ENCODE assay signal across 8 mouse cellular contexts in the genomic region with DNA sequence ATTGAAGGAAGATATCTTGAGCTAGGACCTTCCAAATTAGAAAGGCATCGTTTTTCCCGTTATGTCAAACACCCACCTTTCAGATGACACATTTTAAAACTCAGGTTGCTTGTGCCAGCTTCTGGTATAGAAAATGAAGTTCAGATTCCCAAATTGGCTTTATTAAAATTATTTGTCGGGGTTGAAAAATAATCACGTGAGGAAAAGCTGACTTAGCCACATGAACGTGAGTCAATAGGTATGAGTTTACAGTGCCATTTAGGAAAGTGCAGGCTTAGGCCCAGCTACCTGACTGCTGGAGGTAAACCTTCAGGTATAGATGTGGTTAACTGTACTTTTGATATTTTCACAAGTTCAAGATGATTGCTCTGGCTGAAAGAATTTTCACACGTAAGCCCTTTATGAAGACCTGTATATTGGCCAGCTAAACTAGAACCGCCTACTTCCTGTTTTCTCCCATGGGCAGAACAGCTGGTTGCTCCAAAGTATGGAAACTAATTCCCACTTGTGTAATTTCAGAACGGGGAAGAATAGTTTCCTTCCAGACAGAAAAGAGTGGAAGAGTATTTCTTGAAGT. TPM values are rescaled to one million over a fixed set of nuclear protein-coding genes. Genes with fewer than 3 reads are reported as not detected.
DNase-seq lines count a peak whose midpoint lies in the region; ATAC-seq and TF ChIP-seq lines count a peak whose summit lies in the region.

No protein-coding gene starts in this region.

- DNase-seq in lung, embryonic 14.5 days: peak; percentile 52
- no peak for DNase-seq in lung, postnatal 25 days (ENCODE audit: low spot score)
- peak; percentile 3 for DNase-seq in hindbrain, postnatal 0 days (ENCODE audit: low spot score)
- DNase-seq in right cerebral cortex, postnatal 36 days (ENCODE audit: low spot score in 2 of 2): no peak
- no peak for DNase-seq in urinary bladder, adult 2 months (ENCODE audit: low spot score)

- H3K4me2 ChIP-seq in lung, embryonic 14.5 days: peak overlapping the region; percentile 66
- peak overlapping the region; percentile 66 for H3K4me2 ChIP-seq in embryonic facial prominence, embryonic 12.5 days (replicated peaks)
- H3K4me2 ChIP-seq in hindbrain, postnatal 0 days (ENCODE audit: low read depth, low read length): peak overlapping the region; percentile 84
- peak overlapping the region; percentile 67 for H3K4me2 ChIP-seq in midbrain, embryonic 15.5 days

- H3K36me3 ChIP-seq in lung, embryonic 14.5 days (ENCODE audit: insufficient read depth): peaks cover 33% of the 10 kb centered on the region
- peaks cover 21% of the 10 kb centered on the region for H3K36me3 ChIP-seq in embryonic facial prominence, embryonic 12.5 days
- H3K36me3 ChIP-seq in hindbrain, postnatal 0 days (ENCODE audit: insufficient read depth, low read length): peaks cover 10% of the 10 kb centered on the region; the same call in 1 of the 2 replicates
- peaks cover 10% of the 10 kb centered on the region; the same call in 1 of the 2 replicates for H3K36me3 ChIP-seq in midbrain, embryonic 15.5 days (replicated peaks)

- no peaks in the 10 kb centered on the region for H3K27me3 ChIP-seq in lung, embryonic 14.5 days (ENCODE audit: insufficient read depth, low read length)
- H3K27me3 ChIP-seq in embryonic facial prominence, embryonic 12.5 days: no peaks in the 10 kb centered on the region
- H3K27me3 ChIP-seq in hindbrain, postnatal 0 days (ENCODE audit: insufficient read depth, low read length): no peaks in the 10 kb centered on the region
- H3K27me3 ChIP-seq in midbrain, embryonic 15.5 days (replicated peaks): no peaks in the 10 kb centered on the region

- peak overlapping the region; percentile 85 for H3K27ac ChIP-seq in lung, embryonic 14.5 days (ENCODE audit: low read depth)
- peak overlapping the region; percentile 92; the same call in 1 of the 2 replicates for H3K27ac ChIP-seq in embryonic facial prominence, embryonic 12.5 days
- H3K27ac ChIP-seq in hindbrain, postnatal 0 days: peak overlapping the region; percentile 91
- H3K27ac ChIP-seq in midbrain, embryonic 15.5 days: peak overlapping the region; percentile 93

- no peak for TF ChIP-seq CTCF in lung, embryonic 14.5 days (IDR thresholded peaks at IDR 0.05; ENCODE audit: low read depth)
- no peak for TF ChIP-seq CTCF in hindbrain, postnatal 0 days (IDR thresholded peaks at IDR 0.05; ENCODE audit: low read depth)

- 0 out of 2 replicates have a peak, but pooled peaks cover 4% of the 10 kb centered on the region for H3K4me1 ChIP-seq in lung, embryonic 14.5 days (ENCODE audit: insufficient read depth)
- H3K4me1 ChIP-seq in embryonic facial prominence, embryonic 12.5 days: peaks cover 23% of the 10 kb centered on the region
- peaks cover 14% of the 10 kb centered on the region; the same call in 1 of the 2 replicates for H3K4me1 ChIP-seq in hindbrain, postnatal 0 days (ENCODE audit: insufficient read depth, low read length)
- peaks cover 39% of the 10 kb centered on the region for H3K4me1 ChIP-seq in midbrain, embryonic 15.5 days

- H3K9ac ChIP-seq in lung, embryonic 14.5 days: peak overlapping the region; percentile 78
- H3K9ac ChIP-seq in embryonic facial prominence, embryonic 12.5 days: peak overlapping the region; percentile 78
- peak overlapping the region; percentile 80 for H3K9ac ChIP-seq in hindbrain, postnatal 0 days (replicated peaks; ENCODE audit: low read length)
- peak overlapping the region; percentile 85 for H3K9ac ChIP-seq in midbrain, embryonic 15.5 days

- H3K9me3 ChIP-seq in lung, embryonic 14.5 days (ENCODE audit: low read depth, low read length): no peaks in the 10 kb centered on the region
- no peaks in the 10 kb centered on the region for H3K9me3 ChIP-seq in embryonic facial prominence, embryonic 12.5 days
- H3K9me3 ChIP-seq in hindbrain, postnatal 0 days (ENCODE audit: low read length): no peaks in the 10 kb centered on the region
- no peaks in the 10 kb centered on the region for H3K9me3 ChIP-seq in midbrain, embryonic 15.5 days

- WGBS in lung, embryonic 14.5 days: 14% methylated on average over 8 of the region's 8 CpGs
- WGBS in embryonic facial prominence, embryonic 12.5 days: 16% methylated on average over 8 of the region's 8 CpGs
- 18% methylated on average over 8 of the region's 8 CpGs for WGBS in hindbrain, postnatal 0 days
- 24% methylated on average over 8 of the region's 8 CpGs for WGBS in midbrain, embryonic 15.5 days

- peak overlapping the region; percentile 70 for H3K4me3 ChIP-seq in lung, embryonic 14.5 days (ENCODE audit: low read depth, low read length)
- peak overlapping the region; percentile 76 for H3K4me3 ChIP-seq in embryonic facial prominence, embryonic 12.5 days
- H3K4me3 ChIP-seq in hindbrain, postnatal 0 days (ENCODE audit: low read length): peak overlapping the region; percentile 85
- peak overlapping the region; percentile 78 for H3K4me3 ChIP-seq in midbrain, embryonic 15.5 days

- ATAC-seq in lung, embryonic 14.5 days (ENCODE audit: insufficient read depth): no peak
- no peak for ATAC-seq in embryonic facial prominence, embryonic 12.5 days (ENCODE audit: insufficient number of reproducible peaks, insufficient read depth, low FRiP score, low TSS enrichment)
- ATAC-seq in hindbrain, postnatal 0 days: no peak
- no peak for ATAC-seq in midbrain, embryonic 15.5 days (replicated peaks)
- no peak for ATAC-seq in granulocyte monocyte progenitor cell, adult 5-6 weeks (replicated peaks; ENCODE audit: poor library complexity, severe bottlenecking)

RNA-seq across cellular contexts. Expression of a gene that starts 1.5 kb away (rescaled TPM):
- 59.2 and 62.4 TPM in 2 replicates for polyA plus RNA-seq in lung, embryonic 14.5 days (2014; fragmentation: Nextera tagmentation; extraction: Ambion mirVana)
- polyA plus RNA-seq in embryonic facial prominence, embryonic 12.5 days (2016; fragmentation: Nextera tagmentation; extraction: Ambion mirVana): 80.8 and 85.0 TPM in 2 replicates
- total RNA-seq in hindbrain, postnatal 0 days (2014; rRNA removed): 93.6 and 152 TPM in 2 replicates
- polyA plus RNA-seq in hindbrain, postnatal 0 days (2015; fragmentation: Nextera tagmentation; extraction: Ambion mirVana): 53.9 and 55.9 TPM in 2 replicates
- 102 and 103 TPM in 2 replicates for polyA plus RNA-seq in midbrain, embryonic 15.5 days (2015; fragmentation: Nextera tagmentation; extraction: Ambion mirVana)
- total RNA-seq in granulocyte monocyte progenitor cell, adult 5-6 weeks (2014; fragmentation: Nextera tagmentation): 33.2 and 45.0 TPM in 2 replicates
- 38.6 and 41.4 TPM in 2 replicates for total RNA-seq in granulocyte monocyte progenitor cell, adult 5-6 weeks (2017)
- polyA plus RNA-seq in urinary bladder, adult 2 months (2012; rRNA removed): 85.6 and 91.1 TPM in 2 replicates

RNA-seq across cellular contexts. Expression of a gene that starts 1.7 kb away (rescaled TPM):
- 20.9 and 21.0 TPM in 2 replicates for polyA plus RNA-seq in lung, embryonic 14.5 days (2014; fragmentation: Nextera tagmentation; extraction: Ambion mirVana)
- polyA plus RNA-seq in embryonic facial prominence, embryonic 12.5 days (2016; fragmentation: Nextera tagmentation; extraction: Ambion mirVana): 16.6 and 19.3 TPM in 2 replicates
- 6.7 and 8.5 TPM in 2 replicates for total RNA-seq in hindbrain, postnatal 0 days (2014; rRNA removed)
- polyA plus RNA-seq in hindbrain, postnatal 0 days (2015; fragmentation: Nextera tagmentation; extraction: Ambion mirVana): 2.3 and 2.4 TPM in 2 replicates
- polyA plus RNA-seq in midbrain, embryonic 15.5 days (2015; fragmentation: Nextera tagmentation; extraction: Ambion mirVana): 1.5 and 2.8 TPM in 2 replicates
- 26.6 and 34.0 TPM in 2 replicates for total RNA-seq in granulocyte monocyte progenitor cell, adult 5-6 weeks (2014; fragmentation: Nextera tagmentation)
- 38.5 and 39.0 TPM in 2 replicates for total RNA-seq in granulocyte monocyte progenitor cell, adult 5-6 weeks (2017)
- polyA plus RNA-seq in urinary bladder, adult 2 months (2012; rRNA removed): 0.43 and 0.59 TPM in 2 replicates

RNA-seq across cellular contexts. Expression of a gene that starts 28.6 kb away (rescaled TPM):
- 3.3 and 5.2 TPM in 2 replicates for polyA plus RNA-seq in lung, embryonic 14.5 days (2014; fragmentation: Nextera tagmentation; extraction: Ambion mirVana)
- polyA plus RNA-seq in embryonic facial prominence, embryonic 12.5 days (2016; fragmentation: Nextera tagmentation; extraction: Ambion mirVana): 2.4 and 2.9 TPM in 2 replicates
- total RNA-seq in hindbrain, postnatal 0 days (2014; rRNA removed): 2.6 and 5.2 TPM in 2 replicates
- polyA plus RNA-seq in hindbrain, postnatal 0 days (2015; fragmentation: Nextera tagmentation; extraction: Ambion mirVana): 5.1 and 5.3 TPM in 2 replicates
- 3.1 and 4.5 TPM in 2 replicates for polyA plus RNA-seq in midbrain, embryonic 15.5 days (2015; fragmentation: Nextera tagmentation; extraction: Ambion mirVana)
- 4.3 and 6.3 TPM in 2 replicates for total RNA-seq in granulocyte monocyte progenitor cell, adult 5-6 weeks (2014; fragmentation: Nextera tagmentation)
- total RNA-seq in granulocyte monocyte progenitor cell, adult 5-6 weeks (2017): 0.78 and 1.4 TPM in 2 replicates
- polyA plus RNA-seq in urinary bladder, adult 2 months (2012; rRNA removed): 31.8 and 34.3 TPM in 2 replicates

RNA-seq across cellular contexts. Expression of a gene that starts 45.6 kb away (rescaled TPM):
- not detected in 2 replicates for polyA plus RNA-seq in lung, embryonic 14.5 days (2014; fragmentation: Nextera tagmentation; extraction: Ambion mirVana)
- not detected in 2 replicates for polyA plus RNA-seq in embryonic facial prominence, embryonic 12.5 days (2016; fragmentation: Nextera tagmentation; extraction: Ambion mirVana)
- not detected in 2 replicates for total RNA-seq in hindbrain, postnatal 0 days (2014; rRNA removed)
- not detected in 2 replicates for polyA plus RNA-seq in hindbrain, postnatal 0 days (2015; fragmentation: Nextera tagmentation; extraction: Ambion mirVana)
- polyA plus RNA-seq in midbrain, embryonic 15.5 days (2015; fragmentation: Nextera tagmentation; extraction: Ambion mirVana): not detected in 2 replicates
- total RNA-seq in granulocyte monocyte progenitor cell, adult 5-6 weeks (2014; fragmentation: Nextera tagmentation): not detected in 2 replicates
- total RNA-seq in granulocyte monocyte progenitor cell, adult 5-6 weeks (2017): not detected in 2 replicates
- polyA plus RNA-seq in urinary bladder, adult 2 months (2012; rRNA removed): not detected in 2 replicates

Comparison
In these comparisons a context has a peak if more than half of its experiments do, and no peak if none do; other contexts are left out.
1. DNase-seq: peak in lung, embryonic 14.5 days (single experiment) and hindbrain, postnatal 0 days (single experiment); none in lung, postnatal 25 days (single experiment), right cerebral cortex, postnatal 36 days (0 of 2) and urinary bladder, adult 2 months (single experiment).
2. Peak in every context shown above with its lines, with median percentiles within 50 percentile points of each other: H3K27ac ChIP-seq, H3K4me2 ChIP-seq, H3K4me3 ChIP-seq and H3K9ac ChIP-seq.